Mouse (Mus musculus) adrenal gland, postnatal 10 days (tissue): Measurements from ENCODE around the gene Wdr20. TPM values are rescaled to one million over a fixed set of nuclear protein-coding genes. Genes with fewer than 3 reads are reported as not detected.
"Not testable (repeated sequence)": the region's sequence is repeated elsewhere in the genome, so short reads cannot be mapped to it uniquely, and the experiment has no call there.

Experiments used
- DNase-seq: peaks from one replicate; pipeline ENCODE4 v3.0.0; 2021; ENCODE audit warnings: mixed read lengths
- total RNA-seq, 2 experiments: library from RNA; stranded (reverse); gene quantifications; 2 replicates each; pipeline ENCODE4 v1.2.3; 2021

Gene Wdr20
- total RNA-seq, 2 experiments from 2014 or later: 37.2 to 45.6 TPM

GRCm38 (mm10) chr12:110711270-110711669, 26.5 kb upstream of the Wdr20 start:
- no peak for DNase-seq

GRCm38 (mm10) chr12:110713784-110714183, 24.0 kb upstream of the Wdr20 start:
- DNase-seq: no peak

- DNase-seq: no peak
These were observed 23.5 kb upstream of the Wdr20 start for GRCm38 (mm10) chr12:110714215-110714614.

GRCm38 (mm10) chr12:110716004-110716403, 21.7 kb upstream of the Wdr20 start:
- no peak for DNase-seq

GRCm38 (mm10) chr12:110725051-110725450, 12.7 kb upstream of the Wdr20 start:
- DNase-seq: no peak

GRCm38 (mm10) chr12:110725489-110725888, 12.3 kb upstream of the Wdr20 start:
- no peak for DNase-seq

GRCm38 (mm10) chr12:110726428-110726827, 11.3 kb upstream of the Wdr20 start:
- DNase-seq: no peak

GRCm38 (mm10) chr12:110733254-110733653, 4.5 kb upstream of the Wdr20 start:
- not testable (repeated sequence) for DNase-seq

GRCm38 (mm10) chr12:110736641-110737040, 1.1 kb upstream of the Wdr20 start:
- DNase-seq: no peak

GRCm38 (mm10) chr12:110738158-110738921, 596 bp downstream of the Wdr20 start:
- DNase-seq: peak; percentile 52

- no peak for DNase-seq
These were observed 13.2 kb downstream of the Wdr20 start for GRCm38 (mm10) chr12:110750770-110751439.

- DNase-seq: no peak
These were observed 15.0 kb downstream of the Wdr20 start for GRCm38 (mm10) chr12:110752703-110753102.

- no peak for DNase-seq
These were observed 16.2 kb downstream of the Wdr20 start for GRCm38 (mm10) chr12:110753976-110754375.

GRCm38 (mm10) chr12:110757161-110757560, 19.4 kb downstream of the Wdr20 start:
- DNase-seq: no peak

- DNase-seq: no peak
These were observed 21.2 kb downstream of the Wdr20 start for GRCm38 (mm10) chr12:110758932-110759331.

GRCm38 (mm10) chr12:110762321-110762720, 24.6 kb downstream of the Wdr20 start:
- DNase-seq: no peak

- no peak for DNase-seq
These were observed 26.8 kb downstream of the Wdr20 start for GRCm38 (mm10) chr12:110764531-110764930.

- no peak for DNase-seq
These were observed 30.8 kb downstream of the Wdr20 start for GRCm38 (mm10) chr12:110768562-110768961.

- peak; percentile 32 for DNase-seq
These were observed 32.0 kb downstream of the Wdr20 start for GRCm38 (mm10) chr12:110769660-110770297.

GRCm38 (mm10) chr12:110770479-110771247, 32.9 kb downstream of the Wdr20 start:
- no peak for DNase-seq

- no peak for DNase-seq
These were observed 34.2 kb downstream of the Wdr20 start for GRCm38 (mm10) chr12:110771961-110772360.
